Comparison of ENCODE assay signal across 30 mouse cellular contexts in the genomic region with DNA sequence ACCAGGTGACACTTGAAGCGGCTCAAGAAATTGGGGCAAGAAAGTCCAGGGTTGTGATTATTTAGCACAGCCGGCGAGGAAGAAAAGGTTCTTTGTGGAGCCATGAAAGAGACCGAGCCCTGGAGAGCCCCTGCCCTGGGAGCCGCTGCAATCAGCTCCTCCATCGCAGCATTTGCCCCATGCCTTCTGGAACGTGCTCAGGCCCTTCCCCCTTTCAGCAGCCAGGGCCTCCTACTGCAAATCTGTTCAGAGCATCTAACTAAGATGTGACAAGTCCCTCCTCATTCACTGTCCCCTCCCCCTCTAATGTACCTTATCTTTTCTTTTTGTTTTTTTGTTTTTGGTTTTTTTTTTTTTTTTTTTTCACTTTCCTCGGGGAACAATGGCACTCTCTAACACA. TPM values are rescaled to one million over a fixed set of nuclear protein-coding genes. Genes with fewer than 3 reads are reported as not detected.
A peak's percentile ranks its signal among the peaks of the same experiment; 100 is the strongest.
DNase-seq lines count a peak whose midpoint lies in the region; ATAC-seq and TF ChIP-seq lines count a peak whose summit lies in the region.
"Had no signal": no experiment of that assay in that cellular context is flagged by ENCODE, and none has a peak within 500 bp of the region (broad histone marks: within the 10 kb centered on the region; RNA-seq: fewer than 3 reads in every experiment).

No protein-coding gene starts in this region.

- H3K27me3 ChIP-seq in forebrain, embryonic 11.5 days (ENCODE audit: control insufficient read depth, insufficient read depth, low read length), result no peaks in the 10 kb centered on the region
- H3K27me3 ChIP-seq in forebrain, embryonic 15.5 days, result no peaks in the 10 kb centered on the region
- 0 out of 2 replicates have a peak, but pooled peaks cover 2% of the 10 kb centered on the region for H3K27me3 ChIP-seq in hindbrain, embryonic 10.5 days (ENCODE audit: insufficient read depth, poor library complexity, severe bottlenecking)
- no peaks in the 10 kb centered on the region for H3K27me3 ChIP-seq in hindbrain, postnatal 0 days (ENCODE audit: insufficient read depth, low read length)
- no peaks in the 10 kb centered on the region for H3K27me3 ChIP-seq in midbrain, embryonic 14.5 days (ENCODE audit: control insufficient read depth, insufficient read depth, low read length)
- H3K27me3 ChIP-seq in midbrain, embryonic 15.5 days (replicated peaks), result no peaks in the 10 kb centered on the region
- H3K27me3 ChIP-seq in embryonic facial prominence, embryonic 11.5 days (ENCODE audit: control insufficient read depth, insufficient read depth, low read length), result no peaks in the 10 kb centered on the region

- H3K36me3 ChIP-seq in forebrain, embryonic 11.5 days (ENCODE audit: control insufficient read depth, insufficient read depth, low read length), result no peaks in the 10 kb centered on the region
- no peaks in the 10 kb centered on the region for H3K36me3 ChIP-seq in forebrain, embryonic 15.5 days
- H3K36me3 ChIP-seq in hindbrain, embryonic 10.5 days, result no peaks in the 10 kb centered on the region
- H3K36me3 ChIP-seq in hindbrain, postnatal 0 days (ENCODE audit: insufficient read depth, low read length), result no peaks in the 10 kb centered on the region
- H3K36me3 ChIP-seq in midbrain, embryonic 14.5 days (ENCODE audit: control insufficient read depth, insufficient read depth, low read length), result no peaks in the 10 kb centered on the region
- H3K36me3 ChIP-seq in midbrain, embryonic 15.5 days (replicated peaks), result no peaks in the 10 kb centered on the region
- H3K36me3 ChIP-seq in embryonic facial prominence, embryonic 11.5 days (replicated peaks; ENCODE audit: control insufficient read depth, insufficient read depth, low read depth, low read length), result no peaks in the 10 kb centered on the region
- H3K36me3 ChIP-seq: heart, embryonic 10.5 days; heart, embryonic 13.5 days had no signal

- WGBS in forebrain, embryonic 11.5 days, result 16% methylated on average over 8 of the region's 8 CpGs
- WGBS in forebrain, embryonic 15.5 days, result 7% methylated on average over 8 of the region's 8 CpGs
- 19% methylated on average over 8 of the region's 8 CpGs for WGBS in hindbrain, embryonic 10.5 days
- 22% methylated on average over 8 of the region's 8 CpGs for whole genome bisulfite sequencing in hindbrain, postnatal 0 days
- 11% methylated on average over 8 of the region's 8 CpGs for WGBS in midbrain, embryonic 14.5 days
- 15% methylated on average over 8 of the region's 8 CpGs for WGBS in midbrain, embryonic 15.5 days
- WGBS in embryonic facial prominence, embryonic 11.5 days, result 19% methylated on average over 8 of the region's 8 CpGs

- H3K9me3 ChIP-seq in forebrain, embryonic 11.5 days (ENCODE audit: control insufficient read depth, low read length), result no peaks in the 10 kb centered on the region
- no peaks in the 10 kb centered on the region for H3K9me3 ChIP-seq in forebrain, embryonic 15.5 days
- no peaks in the 10 kb centered on the region for H3K9me3 ChIP-seq in hindbrain, embryonic 10.5 days
- no peaks in the 10 kb centered on the region for H3K9me3 ChIP-seq in hindbrain, postnatal 0 days (ENCODE audit: low read length)
- no peaks in the 10 kb centered on the region for H3K9me3 ChIP-seq in midbrain, embryonic 14.5 days (ENCODE audit: control insufficient read depth, low read length)
- H3K9me3 ChIP-seq in midbrain, embryonic 15.5 days, result no peaks in the 10 kb centered on the region
- no peaks in the 10 kb centered on the region for H3K9me3 ChIP-seq in embryonic facial prominence, embryonic 11.5 days (replicated peaks; ENCODE audit: control insufficient read depth, low read length)
- H3K9me3 ChIP-seq: heart, embryonic 10.5 days; heart, embryonic 13.5 days had no signal

- no peak overlapping the region for H3K27ac ChIP-seq in forebrain, embryonic 11.5 days (ENCODE audit: low read depth, low read length)
- H3K27ac ChIP-seq in forebrain, embryonic 15.5 days (replicated peaks), result no peak overlapping the region
- H3K27ac ChIP-seq in hindbrain, embryonic 10.5 days, result no peak overlapping the region
- no peak overlapping the region for H3K27ac ChIP-seq in hindbrain, postnatal 0 days
- 0 out of 2 replicates have a peak overlapping the region, but pooled peaks have one; percentile 9 for H3K27ac ChIP-seq in midbrain, embryonic 14.5 days (replicated peaks; ENCODE audit: low read depth, low read length)
- no peak overlapping the region for H3K27ac ChIP-seq in midbrain, embryonic 15.5 days
- H3K27ac ChIP-seq in embryonic facial prominence, embryonic 11.5 days (replicated peaks; ENCODE audit: low read depth, low read length), result no peak overlapping the region
- H3K27ac ChIP-seq: heart, adult 2 months; heart, embryonic 10.5 days; heart, embryonic 13.5 days; hindbrain, embryonic 14.5 days had no signal

- H3K4me2 ChIP-seq in forebrain, embryonic 11.5 days (ENCODE audit: low read depth, low read length, severe bottlenecking), result no peak overlapping the region
- no peak overlapping the region for H3K4me2 ChIP-seq in forebrain, embryonic 15.5 days (replicated peaks)
- H3K4me2 ChIP-seq in hindbrain, postnatal 0 days (ENCODE audit: low read depth, low read length), result no peak overlapping the region
- no peak overlapping the region for H3K4me2 ChIP-seq in midbrain, embryonic 14.5 days (ENCODE audit: low read length)
- no peak overlapping the region for H3K4me2 ChIP-seq in midbrain, embryonic 15.5 days
- H3K4me2 ChIP-seq in embryonic facial prominence, embryonic 11.5 days (ENCODE audit: low read depth, low read length), result no peak overlapping the region
- H3K4me2 ChIP-seq: heart, embryonic 13.5 days; hindbrain, embryonic 14.5 days had no signal

- H3K4me1 ChIP-seq in forebrain, embryonic 11.5 days (replicated peaks; ENCODE audit: control insufficient read depth, insufficient read depth, low read length), result no peaks in the 10 kb centered on the region; the same call in 1 of the 2 replicates
- H3K4me1 ChIP-seq in forebrain, embryonic 15.5 days, result peaks cover 52% of the 10 kb centered on the region
- H3K4me1 ChIP-seq in hindbrain, embryonic 10.5 days (replicated peaks), result peaks cover 35% of the 10 kb centered on the region
- H3K4me1 ChIP-seq in hindbrain, postnatal 0 days (ENCODE audit: insufficient read depth, low read length), result peaks cover 9% of the 10 kb centered on the region
- peaks cover 19% of the 10 kb centered on the region for H3K4me1 ChIP-seq in midbrain, embryonic 14.5 days (ENCODE audit: control insufficient read depth, insufficient read depth, low read length)
- peaks cover 25% of the 10 kb centered on the region for H3K4me1 ChIP-seq in midbrain, embryonic 15.5 days
- H3K4me1 ChIP-seq in embryonic facial prominence, embryonic 11.5 days (ENCODE audit: control insufficient read depth, insufficient read depth, low read length), result no peaks in the 10 kb centered on the region; the same call in 1 of the 2 replicates
- H3K4me1 ChIP-seq: heart, embryonic 13.5 days had no signal

- H3K4me3 ChIP-seq in forebrain, embryonic 11.5 days (ENCODE audit: low read depth, low read length), result no peak overlapping the region
- H3K4me3 ChIP-seq in forebrain, embryonic 15.5 days, result no peak overlapping the region
- H3K4me3 ChIP-seq in hindbrain, embryonic 10.5 days, result no peak overlapping the region
- no peak overlapping the region for H3K4me3 ChIP-seq in hindbrain, postnatal 0 days (ENCODE audit: low read length)
- no peak overlapping the region for H3K4me3 ChIP-seq in midbrain, embryonic 14.5 days (replicated peaks; ENCODE audit: low read depth, low read length)
- H3K4me3 ChIP-seq in midbrain, embryonic 15.5 days, result no peak overlapping the region
- no peak overlapping the region for H3K4me3 ChIP-seq in embryonic facial prominence, embryonic 11.5 days (ENCODE audit: low read depth, low read length)
- H3K4me3 ChIP-seq: heart, adult 2 months; heart, embryonic 10.5 days; heart, embryonic 13.5 days had no signal

- no peak overlapping the region; the same call in 1 of the 2 replicates for H3K9ac ChIP-seq in forebrain, embryonic 11.5 days (ENCODE audit: low read length)
- H3K9ac ChIP-seq in forebrain, embryonic 15.5 days (replicated peaks), result no peak overlapping the region
- H3K9ac ChIP-seq in hindbrain, postnatal 0 days (replicated peaks; ENCODE audit: low read length), result no peak overlapping the region
- no peak overlapping the region for H3K9ac ChIP-seq in midbrain, embryonic 14.5 days (replicated peaks; ENCODE audit: low read length)
- no peak overlapping the region for H3K9ac ChIP-seq in midbrain, embryonic 15.5 days
- H3K9ac ChIP-seq in embryonic facial prominence, embryonic 11.5 days (replicated peaks; ENCODE audit: low read length), result no peak overlapping the region
- H3K9ac ChIP-seq: heart, embryonic 13.5 days; hindbrain, embryonic 14.5 days had no signal

- no peak for ATAC-seq in forebrain, embryonic 11.5 days (replicated peaks; ENCODE audit: low FRiP score)
- no peak for ATAC-seq in forebrain, embryonic 15.5 days (replicated peaks)
- no peak for ATAC-seq in hindbrain, postnatal 0 days
- no peak for ATAC-seq in midbrain, embryonic 14.5 days (ENCODE audit: low FRiP score, low TSS enrichment)
- ATAC-seq in midbrain, embryonic 15.5 days (replicated peaks), result no peak
- ATAC-seq in embryonic facial prominence, embryonic 11.5 days (replicated peaks; ENCODE audit: insufficient number of reproducible peaks, low FRiP score, low TSS enrichment, low read depth), result no peak
- ATAC-seq: CD4-positive, CD25-positive, alpha-beta regulatory T cell, adult 4 months; intestine, postnatal 0 days had no signal

- peak; percentile 56 for DNase-seq in forebrain, embryonic 11.5 days (ENCODE audit: low spot score)
- peak; percentile 9 for DNase-seq in hindbrain, embryonic 10.5 days (ENCODE audit: low spot score)
- no peak for DNase-seq in hindbrain, postnatal 0 days (ENCODE audit: low spot score)
- DNase-seq in midbrain, embryonic 14.5 days, result no peak
- DNase-seq in embryonic facial prominence, embryonic 11.5 days (ENCODE audit: low spot score), result peak; percentile 17
- no peak for DNase-seq in left cerebral cortex, postnatal 25 days (ENCODE audit: low spot score in 2 of 2)
- DNase-seq: adrenal gland, adult 2 months; adrenal gland, postnatal 14 days; cerebellum, adult 11-12 months; cerebellum, adult 8-10 months; cerebellum, postnatal 10 days; cerebellum, postnatal 36 days; gastrocnemius, postnatal 10 days; gastrocnemius, postnatal 36 days; heart, adult 2 months; heart, postnatal 14 days; heart, postnatal 4 days; kidney, adult 2 months had no signal

- no peak for TF ChIP-seq CTCF in hindbrain, postnatal 0 days (IDR thresholded peaks at IDR 0.05; ENCODE audit: low read depth)

- intact Hi-C loops in left cerebral cortex, postnatal 25 days (cut with DNase I), result no loop called here

RNA-seq across cellular contexts. Expression of gene Crhr1, which starts 30.0 kb away (rescaled TPM):
- polyA plus RNA-seq in forebrain, embryonic 11.5 days (2014; fragmentation: Nextera tagmentation; extraction: Ambion mirVana), result 0.24 TPM in 1 of 2 replicates, not detected in the other
- polyA plus RNA-seq in forebrain, embryonic 15.5 days (2015; fragmentation: Nextera tagmentation; extraction: Ambion mirVana), result 4.1 and 4.2 TPM in 2 replicates
- polyA plus RNA-seq in hindbrain, embryonic 10.5 days (2016; fragmentation: Nextera tagmentation; extraction: Ambion mirVana), result 0.31 and 0.95 TPM in 2 replicates
- total RNA-seq in hindbrain, postnatal 0 days (2014; rRNA removed), result 27.0 and 28.0 TPM in 2 replicates
- polyA plus RNA-seq in hindbrain, postnatal 0 days (2015; fragmentation: Nextera tagmentation; extraction: Ambion mirVana), result 6.5 and 6.8 TPM in 2 replicates
- 4.9 and 7.4 TPM in 2 replicates for polyA plus RNA-seq in midbrain, embryonic 14.5 days (2014; fragmentation: Nextera tagmentation; extraction: Ambion mirVana)
- polyA plus RNA-seq in midbrain, embryonic 15.5 days (2015; fragmentation: Nextera tagmentation; extraction: Ambion mirVana), result 7.5 and 8.6 TPM in 2 replicates
- 0.14 and 0.31 TPM in 2 replicates for polyA plus RNA-seq in embryonic facial prominence, embryonic 11.5 days (2014; fragmentation: Nextera tagmentation; extraction: Ambion mirVana)
- 10 to 100 TPM; 31.5 to 32.7 TPM for total RNA-seq in left cerebral cortex, postnatal 25 days (2021)
- total RNA-seq: adrenal gland, adult 2 months; adrenal gland, postnatal 14 days; gastrocnemius, adult 18-20 months; gastrocnemius, postnatal 36 days; granulocyte monocyte progenitor cell, adult 5-6 weeks; heart, adult 2 months; heart, postnatal 14 days; heart, postnatal 4 days; MEL had no signal
- polyA plus RNA-seq: C2C12; CD4-positive, CD25-positive, alpha-beta regulatory T cell, adult 4 months; heart, adult 2 months; heart, embryonic 13.5 days; heart, embryonic 16.5 days; intestine, postnatal 0 days; kidney, adult 2 months had no signal

Comparison
In these comparisons a context has a peak if more than half of its experiments do, and no peak if none do; other contexts are left out.
1. DNase-seq: peak in forebrain, embryonic 11.5 days (single experiment), hindbrain, embryonic 10.5 days (single experiment) and embryonic facial prominence, embryonic 11.5 days (single experiment); none in hindbrain, postnatal 0 days (single experiment), midbrain, embryonic 14.5 days (single experiment) and left cerebral cortex, postnatal 25 days (0 of 2).